Mouse (Mus musculus): ENCODE measurements around the gene Olfr628. TPM values are rescaled to one million over a fixed set of nuclear protein-coding genes. Genes with fewer than 3 reads are reported as not detected.

Gene Olfr628
- total and polyA plus RNA-seq, 2 experiments: not detected

GRCm38 (mm10) chr7:103779598-103779997 lies 49.4 kb downstream of the Olfr628 start, which contains the start of gene Olfr68:
TSS of gene Olfr68 (minus strand) at chr7:103779698.
- DNase-seq (ENCODE audit: extremely low read depth, low read depth, low spot score): no peak
- no peaks in the 10 kb centered on the region for H3K4me1 ChIP-seq (ENCODE audit: control insufficient read depth, insufficient read depth, low read length)
- H3K9ac ChIP-seq (ENCODE audit: low read depth, low read length): no peak within 1 kb of the TSS
- no peak for TF ChIP-seq POLR2A (IDR thresholded peaks at IDR 0.05; ENCODE audit: extremely low read depth, insufficient read depth, low read length)
- no peak for TF ChIP-seq CTCF (IDR thresholded peaks at IDR 0.05; ENCODE audit: low read depth, low read length)
- no peak within 1 kb of the TSS for H3K27ac ChIP-seq (replicated peaks; ENCODE audit: insufficient read depth, low read depth, low read length)
- H3K36me3 ChIP-seq (ENCODE audit: control insufficient read depth, insufficient read depth, low read length): no peaks in the 10 kb centered on the region
- H3K79me2 ChIP-seq (ENCODE audit: control insufficient read depth, insufficient read depth, low read length): no peaks in the 10 kb centered on the region
- H3K4me3 ChIP-seq (ENCODE audit: insufficient read depth, low read depth, low read length): no peak within 1 kb of the TSS
- H3K27me3 ChIP-seq (ENCODE audit: control insufficient read depth, insufficient read depth, low read length): no peaks in the 10 kb centered on the region
- 76% methylated on average over 3 of the region's 3 CpGs for WGBS

Other genes with a start within 250 kb of the Olfr628 start
Only the 30 nearest of the 33 such genes appear.
- not detected in 2 replicates for gene Olfr611, start 209.5 kb upstream of the Olfr628 start, total RNA-seq (2014; rRNA removed)
- gene Olfr611, start 209.5 kb upstream of the Olfr628 start, polyA plus RNA-seq (2012; rRNA removed): not detected in 2 replicates
- gene Olfr612, start 187.7 kb upstream of the Olfr628 start, total RNA-seq (2014; rRNA removed): not detected in 2 replicates
- gene Olfr612, start 187.7 kb upstream of the Olfr628 start, polyA plus RNA-seq (2012; rRNA removed): not detected in 2 replicates
- gene Olfr613, start 182.3 kb upstream of the Olfr628 start, total RNA-seq (2014; rRNA removed): not detected in 2 replicates
- not detected in 2 replicates for gene Olfr613, start 182.3 kb upstream of the Olfr628 start, polyA plus RNA-seq (2012; rRNA removed)
- not detected in 2 replicates for gene Olfr615, start 174.3 kb upstream of the Olfr628 start, total RNA-seq (2014; rRNA removed)
- gene Olfr615, start 174.3 kb upstream of the Olfr628 start, polyA plus RNA-seq (2012; rRNA removed): not detected in 2 replicates
- not detected in 2 replicates for gene Olfr616, start 161.2 kb upstream of the Olfr628 start, total RNA-seq (2014; rRNA removed)
- not detected in 2 replicates for gene Olfr616, start 161.2 kb upstream of the Olfr628 start, polyA plus RNA-seq (2012; rRNA removed)
- gene Olfr617, start 157.3 kb upstream of the Olfr628 start, total RNA-seq (2014; rRNA removed): not detected in 2 replicates
- gene Olfr617, start 157.3 kb upstream of the Olfr628 start, polyA plus RNA-seq (2012; rRNA removed): not detected in 2 replicates
- gene Olfr618, start 140.3 kb upstream of the Olfr628 start, total RNA-seq (2014; rRNA removed): not detected in 2 replicates
- gene Olfr618, start 140.3 kb upstream of the Olfr628 start, polyA plus RNA-seq (2012; rRNA removed): not detected in 2 replicates
- gene Olfr619, start 129.8 kb upstream of the Olfr628 start, total RNA-seq (2014; rRNA removed): not detected in 2 replicates
- gene Olfr619, start 129.8 kb upstream of the Olfr628 start, polyA plus RNA-seq (2012; rRNA removed): not detected in 2 replicates
- gene Olfr620, start 117.8 kb upstream of the Olfr628 start, total RNA-seq (2014; rRNA removed): not detected in 2 replicates
- not detected in 2 replicates for gene Olfr620, start 117.8 kb upstream of the Olfr628 start, polyA plus RNA-seq (2012; rRNA removed)
- not detected in 2 replicates for gene Olfr622, start 87.7 kb upstream of the Olfr628 start, total RNA-seq (2014; rRNA removed)
- not detected in 2 replicates for gene Olfr622, start 87.7 kb upstream of the Olfr628 start, polyA plus RNA-seq (2012; rRNA removed)
- not detected in 2 replicates for gene Olfr623, start 66.7 kb upstream of the Olfr628 start, total RNA-seq (2014; rRNA removed)
- not detected in 2 replicates for gene Olfr623, start 66.7 kb upstream of the Olfr628 start, polyA plus RNA-seq (2012; rRNA removed)
- under 0.01 and 0.07 TPM in 2 replicates for gene Olfr624, start 59.2 kb upstream of the Olfr628 start, total RNA-seq (2014; rRNA removed)
- gene Olfr624, start 59.2 kb upstream of the Olfr628 start, polyA plus RNA-seq (2012; rRNA removed): not detected in 2 replicates
- not detected in 2 replicates for gene Olfr625-ps1, start 47.7 kb upstream of the Olfr628 start, total RNA-seq (2014; rRNA removed)
- gene Olfr625-ps1, start 47.7 kb upstream of the Olfr628 start, polyA plus RNA-seq (2012; rRNA removed): not detected in 2 replicates
- not detected in 2 replicates for gene Olfr243, start 15.7 kb upstream of the Olfr628 start, total RNA-seq (2014; rRNA removed)
- not detected in 2 replicates for gene Olfr243, start 15.7 kb upstream of the Olfr628 start, polyA plus RNA-seq (2012; rRNA removed)
- not detected in 2 replicates for gene Olfr629, start 14.6 kb downstream of the Olfr628 start, total RNA-seq (2014; rRNA removed)
- gene Olfr629, start 14.6 kb downstream of the Olfr628 start, polyA plus RNA-seq (2012; rRNA removed): not detected in 2 replicates
- not detected in 2 replicates for gene Olfr630, start 27.0 kb downstream of the Olfr628 start, total RNA-seq (2014; rRNA removed)
- not detected in 2 replicates for gene Olfr630, start 27.0 kb downstream of the Olfr628 start, polyA plus RNA-seq (2012; rRNA removed)
- gene Olfr69, start 41.2 kb downstream of the Olfr628 start, total RNA-seq (2014; rRNA removed): not detected in 2 replicates
- gene Olfr69, start 41.2 kb downstream of the Olfr628 start, polyA plus RNA-seq (2012; rRNA removed): not detected in 2 replicates
- not detected in 2 replicates for gene Olfr68, start 49.3 kb downstream of the Olfr628 start, total RNA-seq (2014; rRNA removed)
- gene Olfr68, start 49.3 kb downstream of the Olfr628 start, polyA plus RNA-seq (2012; rRNA removed): not detected in 2 replicates
- not detected in 2 replicates for gene Olfr67, start 61.4 kb downstream of the Olfr628 start, total RNA-seq (2014; rRNA removed)
- not detected in 2 replicates for gene Olfr67, start 61.4 kb downstream of the Olfr628 start, polyA plus RNA-seq (2012; rRNA removed)
- 116 and 144 TPM in 2 replicates for gene Hbb-bt, start 83.6 kb downstream of the Olfr628 start, total RNA-seq (2014; rRNA removed)
- gene Hbb-bt, start 83.6 kb downstream of the Olfr628 start, polyA plus RNA-seq (2012; rRNA removed): 56.2 and 75.5 TPM in 2 replicates
- gene Hbb-bs, start 97.7 kb downstream of the Olfr628 start, total RNA-seq (2014; rRNA removed): 760 and 1,100 TPM in 2 replicates
- gene Hbb-bs, start 97.7 kb downstream of the Olfr628 start, polyA plus RNA-seq (2012; rRNA removed): 551 and 848 TPM in 2 replicates
- not detected in 2 replicates for gene Hbb-bh2, start 110.1 kb downstream of the Olfr628 start, total RNA-seq (2014; rRNA removed)
- not detected in 2 replicates for gene Hbb-bh2, start 110.1 kb downstream of the Olfr628 start, polyA plus RNA-seq (2012; rRNA removed)
- not detected in 2 replicates for gene Hbb-bh1, start 112.8 kb downstream of the Olfr628 start, total RNA-seq (2014; rRNA removed)
- gene Hbb-bh1, start 112.8 kb downstream of the Olfr628 start, polyA plus RNA-seq (2012; rRNA removed): not detected in 2 replicates
- not detected in 2 replicates for gene Hbb-y, start 122.8 kb downstream of the Olfr628 start, total RNA-seq (2014; rRNA removed)
- gene Hbb-y, start 122.8 kb downstream of the Olfr628 start, polyA plus RNA-seq (2012; rRNA removed): not detected in 2 replicates
- gene Olfr66, start 155.9 kb downstream of the Olfr628 start, total RNA-seq (2014; rRNA removed): not detected in 2 replicates
- not detected in 2 replicates for gene Olfr66, start 155.9 kb downstream of the Olfr628 start, polyA plus RNA-seq (2012; rRNA removed)
- gene Olfr64, start 164.1 kb downstream of the Olfr628 start, total RNA-seq (2014; rRNA removed): not detected in 2 replicates
- gene Olfr64, start 164.1 kb downstream of the Olfr628 start, polyA plus RNA-seq (2012; rRNA removed): not detected in 2 replicates
- gene Olfr65, start 173.1 kb downstream of the Olfr628 start, total RNA-seq (2014; rRNA removed): not detected in 2 replicates
- not detected in 2 replicates for gene Olfr65, start 173.1 kb downstream of the Olfr628 start, polyA plus RNA-seq (2012; rRNA removed)
- gene Olfr631, start 198.5 kb downstream of the Olfr628 start, total RNA-seq (2014; rRNA removed): not detected in 2 replicates
- gene Olfr631, start 198.5 kb downstream of the Olfr628 start, polyA plus RNA-seq (2012; rRNA removed): not detected in 2 replicates
- gene Olfr632, start 204.0 kb downstream of the Olfr628 start, total RNA-seq (2014; rRNA removed): not detected in 2 replicates
- not detected in 2 replicates for gene Olfr632, start 204.0 kb downstream of the Olfr628 start, polyA plus RNA-seq (2012; rRNA removed)
- not detected in 2 replicates for gene Olfr633, start 214.1 kb downstream of the Olfr628 start, total RNA-seq (2014; rRNA removed)
- gene Olfr633, start 214.1 kb downstream of the Olfr628 start, polyA plus RNA-seq (2012; rRNA removed): not detected in 2 replicates

All from liver, adult 2 months (tissue).